Mouse (Mus musculus) adrenal gland, postnatal 25 days (tissue): ENCODE results near the gene Mroh8. TPM values are rescaled to one million over a fixed set of nuclear protein-coding genes. Genes with fewer than 3 reads are reported as not detected.

Experiments
- DNase-seq: peaks from one replicate; pipeline ENCODE4 v3.0.0; 2021; ENCODE audit warnings: mixed read lengths
- long read RNA-seq: library from polyadenylated mRNA; stranded (forward); transcript quantifications from one replicate; pipeline ENCODE4 v2.0.0, GENCODE M21; 2021
- total RNA-seq: library from RNA; stranded (reverse); gene quantifications from 2 replicates; pipeline ENCODE4 v1.2.3, GENCODE M21; 2021

Mroh8 gene
- 0.46 and 0.57 TPM in 2 replicates for total RNA-seq
- long read RNA-seq: 0 reads

DNA sequence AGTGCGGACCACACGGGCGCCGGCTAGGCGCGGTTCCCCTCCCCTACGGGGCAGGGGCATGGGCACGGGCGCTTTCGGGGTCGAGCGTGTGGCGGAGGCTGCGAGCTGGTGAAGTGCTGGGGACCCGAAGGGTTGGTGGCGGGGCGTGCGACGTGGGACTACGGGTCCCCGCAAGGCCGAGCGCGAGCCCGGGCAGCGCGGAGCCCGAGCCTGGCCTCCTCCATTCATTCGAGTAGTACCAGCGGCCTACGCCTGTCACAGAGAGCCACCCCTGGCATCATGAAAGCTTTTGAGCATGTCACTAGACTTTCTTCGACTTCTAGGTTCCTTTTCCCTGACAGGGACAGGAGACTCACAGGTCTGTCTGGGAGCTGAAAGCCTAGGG, at the start of gene Mroh8:
Gene Mroh8 (minus strand): TSS at position 134 of the 385 bp plus-strand sequence.
- peak; percentile 60 for DNase-seq

DNA sequence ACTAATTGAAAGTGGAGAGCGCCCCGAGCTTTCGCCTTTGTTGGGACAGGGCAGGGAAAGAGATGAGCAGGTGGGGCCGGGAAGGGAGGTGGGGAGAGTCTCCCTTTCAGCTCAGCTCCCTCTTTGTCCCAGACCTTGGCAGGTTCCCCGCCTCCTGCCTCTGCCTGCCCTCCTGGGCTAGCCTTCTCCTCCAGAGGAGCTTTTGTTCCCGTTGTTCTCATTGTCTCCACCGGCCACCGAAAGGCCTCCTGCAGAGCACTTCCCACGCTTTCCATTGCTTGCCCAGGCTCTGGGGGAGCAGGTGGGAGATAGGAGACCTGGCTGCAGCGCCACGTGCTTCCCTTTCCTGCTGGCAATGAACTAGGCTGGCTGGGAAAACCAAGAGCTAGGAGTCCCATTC, 49.2 kb upstream of the Mroh8 start:
- DNase-seq: no peak

- no peak for DNase-seq
Measured at GRCm38 (mm10) chr2:157328106-157328505, 48.8 kb upstream of the Mroh8 start.

- DNase-seq: no peak
Measured at GRCm38 (mm10) chr2:157325238-157325637, 45.9 kb upstream of the Mroh8 start.

- no peak for DNase-seq
Measured at GRCm38 (mm10) chr2:157322029-157322766, 42.8 kb upstream of the Mroh8 start.

DNA sequence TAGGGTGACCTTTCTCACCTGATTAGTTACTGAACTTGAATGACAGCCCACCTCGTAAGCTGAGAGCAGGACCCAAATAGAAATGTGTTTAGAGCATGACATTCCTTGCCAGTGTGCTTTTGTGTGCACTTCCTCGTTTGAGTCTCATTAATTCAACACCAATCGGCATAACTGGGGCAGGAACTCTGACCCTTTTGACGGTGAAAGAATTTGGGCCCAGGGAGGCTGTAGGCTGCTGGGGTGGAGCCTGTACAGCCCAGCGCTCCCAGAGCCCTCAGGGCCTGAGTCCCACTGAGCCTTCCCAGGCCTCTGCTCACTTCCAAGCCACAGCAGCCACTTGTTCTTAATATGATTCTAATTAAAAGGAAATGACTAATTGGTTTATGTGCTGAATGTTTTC, 41.5 kb upstream of the Mroh8 start:
- DNase-seq: no peak

GRCm38 (mm10) chr2:157320135-157320534, 40.8 kb upstream of the Mroh8 start:
- DNase-seq: no peak

DNA sequence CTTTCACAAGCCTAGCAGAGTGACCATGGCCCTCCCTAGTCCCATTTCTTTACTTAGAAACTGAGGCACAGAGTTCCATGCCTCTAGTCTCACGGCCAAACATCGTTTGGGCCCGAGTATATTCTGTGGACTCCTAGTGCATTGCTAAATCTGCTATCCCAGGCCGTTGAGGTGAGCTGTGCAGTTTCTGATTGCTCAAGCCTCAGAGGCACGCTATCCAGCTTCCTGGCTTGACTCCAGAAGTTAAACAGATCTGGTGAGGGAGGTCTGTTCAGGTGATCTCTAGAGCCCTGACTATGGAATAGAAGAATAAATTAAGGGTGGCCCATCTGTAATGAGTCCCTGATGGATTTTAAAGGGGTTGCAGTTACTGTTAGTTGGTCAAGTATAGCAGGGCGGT, 37.9 kb upstream of the Mroh8 start:
- DNase-seq: no peak

DNA sequence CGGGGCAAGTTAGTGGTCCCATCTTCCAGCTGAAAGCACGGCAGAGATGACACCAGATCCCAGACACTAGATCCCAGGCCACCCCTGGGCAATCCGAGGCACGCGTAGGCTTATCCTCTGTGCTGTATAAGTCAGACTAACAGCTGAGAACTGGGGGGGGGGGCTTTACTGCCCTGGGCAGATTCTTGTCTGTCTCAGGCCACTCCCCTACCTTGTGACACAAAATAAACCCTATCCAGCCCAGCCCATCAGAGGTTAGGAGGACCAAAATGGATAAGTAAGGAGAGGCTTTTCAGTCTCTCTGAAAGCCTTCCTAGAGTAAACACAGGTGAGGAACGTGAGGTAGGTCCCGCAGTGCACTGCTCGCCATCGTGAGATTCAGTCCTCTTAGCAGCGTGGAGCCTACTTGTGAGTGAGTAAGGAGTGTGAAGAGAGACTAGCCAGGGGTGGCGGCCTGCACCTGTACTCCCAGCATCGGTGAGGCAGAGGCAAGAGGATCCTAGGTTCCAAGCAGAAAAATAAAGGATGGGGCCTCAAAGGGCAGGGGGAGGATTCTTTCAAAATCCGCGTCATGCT, 37.1 kb upstream of the Mroh8 start:
- DNase-seq: no peak

- no peak for DNase-seq
Measured at GRCm38 (mm10) chr2:157315486-157315885, 36.1 kb upstream of the Mroh8 start.

DNA sequence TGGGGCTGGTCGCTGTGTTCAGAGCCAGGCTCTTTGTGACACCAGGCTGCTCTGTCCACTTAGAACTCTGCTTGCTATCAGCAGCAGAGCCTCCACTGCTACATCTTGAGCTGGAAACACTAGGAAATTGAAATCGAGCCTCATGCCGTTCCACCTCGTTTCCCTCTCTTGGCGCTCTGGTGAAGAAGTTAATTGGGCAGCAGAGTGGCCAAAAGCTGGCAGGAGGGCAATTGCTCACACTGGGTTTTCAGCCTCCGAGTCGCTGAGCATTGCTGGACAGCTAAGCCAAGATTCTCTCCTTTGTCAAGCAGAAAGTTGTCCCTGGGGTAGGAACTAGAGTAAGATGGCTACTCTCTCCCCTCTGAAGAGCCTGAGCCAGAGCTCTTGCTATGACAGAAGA, 35.0 kb upstream of the Mroh8 start:
- no peak for DNase-seq

- no peak for DNase-seq
Measured at GRCm38 (mm10) chr2:157313718-157314117, 34.4 kb upstream of the Mroh8 start.

DNA sequence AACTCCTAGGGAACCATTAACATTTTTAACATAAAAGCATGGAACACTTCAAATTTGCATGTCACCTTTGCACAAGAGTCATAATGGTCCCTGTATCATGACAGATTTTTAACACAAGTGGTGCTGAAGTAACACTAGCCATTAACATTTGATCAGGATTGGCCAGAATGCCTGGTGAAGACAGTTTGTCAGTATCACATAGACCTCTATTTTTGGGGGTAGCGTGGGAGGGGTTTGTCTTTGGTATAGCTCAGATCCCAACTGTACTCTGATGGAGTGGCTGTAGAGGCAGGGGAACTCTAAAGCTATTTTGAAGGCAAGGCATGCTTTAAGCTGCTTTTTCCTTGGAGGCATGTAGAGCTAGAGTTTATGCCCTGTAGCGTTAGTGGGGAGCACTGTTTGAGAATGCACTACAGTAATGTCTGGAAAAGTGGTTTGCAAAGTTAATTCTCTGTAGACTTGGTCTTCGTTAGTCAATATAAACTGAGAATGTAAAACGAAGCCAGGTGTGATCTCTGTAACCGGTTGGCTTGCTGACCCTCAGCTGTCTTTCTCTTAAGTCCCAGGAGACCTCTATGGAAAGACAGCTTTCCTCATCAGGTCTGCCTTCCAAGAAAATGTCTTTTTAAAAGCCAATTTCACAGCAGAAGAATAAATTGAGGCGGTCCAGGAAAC, 31.8 kb upstream of the Mroh8 start:
- DNase-seq: no peak

DNA sequence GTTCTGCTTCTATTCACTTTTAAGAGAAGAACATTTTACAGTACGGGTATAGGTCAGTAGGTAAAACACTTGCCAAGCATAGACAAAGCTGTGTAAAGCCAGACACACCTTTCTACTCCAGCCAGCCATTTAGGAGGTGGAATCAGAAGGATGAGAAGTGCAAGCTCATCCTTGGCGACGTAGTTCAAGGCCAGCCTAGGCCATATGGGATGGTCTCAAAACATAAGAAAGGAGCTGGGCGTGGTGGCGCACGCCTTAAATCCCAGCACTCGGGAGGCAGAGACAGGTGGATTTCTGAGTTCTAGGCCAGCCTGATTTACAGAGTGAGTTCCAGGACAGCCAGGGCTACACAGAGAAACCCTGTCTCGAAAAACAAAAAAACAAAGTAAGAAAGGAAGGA, 30.3 kb upstream of the Mroh8 start:
- DNase-seq: no peak

DNA sequence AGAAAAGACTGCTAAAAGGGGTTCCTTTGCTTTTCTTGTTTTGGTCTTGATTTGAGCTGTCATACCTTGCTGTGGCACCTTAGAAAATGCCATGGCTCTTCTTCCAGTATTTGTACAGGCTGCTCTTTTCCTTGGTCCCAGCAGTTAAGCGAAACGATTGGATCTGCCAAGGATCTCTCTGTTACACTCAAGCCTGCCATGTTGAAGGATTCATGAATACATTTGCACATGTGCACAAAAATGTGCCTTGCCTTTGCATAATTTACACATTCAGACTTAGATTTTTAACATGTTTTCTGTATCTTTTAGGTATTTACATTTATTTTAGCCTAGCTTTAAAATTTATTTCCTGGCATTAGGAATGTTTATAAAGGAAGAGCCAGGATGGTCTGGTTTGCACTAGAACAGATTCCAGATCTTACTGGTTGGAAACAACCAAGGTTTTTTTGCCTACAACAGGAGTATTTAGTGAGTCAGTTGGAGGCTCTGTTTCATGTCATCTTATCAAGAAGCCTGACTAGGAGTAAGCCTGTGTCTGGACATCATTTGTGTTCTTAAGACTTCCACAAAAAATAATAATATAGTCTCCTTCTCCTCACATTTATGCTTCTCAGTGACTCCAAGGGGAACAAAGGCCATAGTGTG, 29.0 kb upstream of the Mroh8 start:
- DNase-seq: no peak

- no peak for DNase-seq
Measured at GRCm38 (mm10) chr2:157307715-157308265, 28.4 kb upstream of the Mroh8 start.

DNA sequence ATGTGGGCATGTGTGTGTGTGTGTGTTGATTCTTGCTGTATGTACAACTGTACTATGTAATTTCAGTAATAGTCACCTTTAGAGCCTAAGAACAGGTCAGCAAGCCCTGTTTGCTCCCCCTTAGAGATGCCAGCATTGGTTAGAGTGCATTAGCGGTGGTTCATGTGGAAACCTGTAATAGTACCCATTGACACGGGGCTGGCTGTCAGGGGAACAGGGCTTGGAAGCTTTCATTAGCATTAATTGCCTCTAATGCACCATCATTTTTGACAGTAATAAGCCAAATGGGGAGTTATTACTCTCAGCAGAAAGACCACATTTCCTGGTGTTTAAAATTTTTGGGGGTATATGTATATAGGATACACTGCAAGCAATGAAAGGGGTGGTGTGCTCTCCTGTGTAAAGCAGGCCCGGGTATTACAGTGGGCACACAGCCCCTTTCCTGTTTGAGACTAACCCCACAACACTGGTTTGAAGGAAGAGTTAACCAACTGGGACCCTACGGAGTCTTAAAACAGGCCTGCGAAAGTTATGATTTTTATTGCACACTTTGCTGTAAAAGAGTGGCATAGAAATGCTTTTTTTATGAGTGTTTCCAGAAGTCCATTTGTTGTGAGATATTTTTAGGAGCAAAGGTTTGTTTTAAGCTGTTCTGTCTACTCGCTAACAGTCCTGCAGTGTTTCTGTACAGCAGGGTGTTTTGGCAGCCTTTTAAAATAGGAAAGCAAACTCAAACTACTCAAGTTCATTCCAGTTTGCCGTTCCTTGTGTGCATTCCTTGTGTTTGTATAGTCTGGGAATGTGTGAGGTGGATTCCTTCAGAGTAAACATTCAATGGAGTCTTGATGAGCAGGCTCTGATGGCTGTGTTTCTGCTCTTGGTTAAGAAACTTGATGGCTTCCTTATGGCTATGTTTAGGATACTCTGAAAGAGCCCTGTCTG, 27.0 kb upstream of the Mroh8 start:
- DNase-seq: no peak

- DNase-seq: no peak
Measured at GRCm38 (mm10) chr2:157303096-157303495, 23.7 kb upstream of the Mroh8 start.

DNA sequence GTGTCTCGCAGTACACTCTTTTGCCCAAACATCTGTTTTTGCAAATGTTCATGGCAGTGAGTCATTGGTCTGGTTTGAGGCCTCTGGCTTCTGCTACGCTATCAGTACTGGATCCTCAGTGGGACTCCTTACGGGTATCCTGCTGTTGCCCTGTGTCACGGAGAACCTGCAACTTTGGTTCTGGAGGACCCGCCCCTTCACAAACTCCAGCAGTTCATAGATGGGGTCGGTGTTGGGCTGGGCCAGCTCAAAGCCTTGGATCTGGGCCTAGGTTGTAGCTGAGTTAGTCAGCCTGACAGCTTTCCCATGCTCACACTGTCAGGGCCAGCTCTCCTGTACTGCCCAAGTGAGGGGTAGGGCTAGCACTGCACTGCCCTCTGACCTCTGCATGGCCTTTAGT, 20.7 kb upstream of the Mroh8 start:
- DNase-seq: no peak

GRCm38 (mm10) chr2:157296105-157296689, 16.8 kb upstream of the Mroh8 start:
- no peak for DNase-seq

- peak; percentile 73 for DNase-seq
Measured at GRCm38 (mm10) chr2:157292093-157292492, 12.7 kb upstream of the Mroh8 start.
